Mouse (Mus musculus): ENCODE data around the gene Crip2. TPM values are rescaled to one million over a fixed set of nuclear protein-coding genes. Genes with fewer than 3 reads are reported as not detected.

The Crip2 gene
- polyA plus RNA-seq, 1 experiment from 2014 or later, result 350 TPM

DNA sequence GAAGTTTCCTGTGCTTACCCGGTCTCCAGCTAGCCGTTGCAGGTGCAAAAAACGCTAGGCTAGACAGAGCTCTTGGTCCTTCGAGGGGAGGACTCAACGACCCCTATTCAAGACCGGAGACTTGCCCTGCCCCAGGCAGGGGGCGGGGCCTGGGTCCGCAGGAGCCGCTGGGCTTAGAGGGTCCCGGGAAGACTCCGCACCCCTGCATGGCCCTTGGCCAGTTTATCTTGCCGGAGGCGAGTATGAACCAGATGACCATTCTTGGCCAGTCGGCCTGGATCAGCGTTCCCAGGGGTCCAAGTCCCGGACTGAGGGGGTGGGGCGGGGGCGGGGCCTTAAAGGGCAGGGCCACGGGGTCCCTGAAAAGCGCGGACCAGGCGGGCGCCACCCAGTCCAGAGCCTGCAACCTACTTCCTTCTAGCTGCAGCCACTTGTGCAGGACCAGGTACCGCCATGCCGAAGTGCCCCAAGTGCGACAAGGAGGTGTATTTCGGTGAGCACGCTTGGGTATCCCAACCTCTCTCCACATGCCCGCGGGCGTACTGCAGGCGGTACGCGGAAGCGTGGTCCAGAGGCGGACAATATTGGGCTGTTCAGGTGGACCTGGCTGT lies 11.7 kb downstream of the Crip2 start:
- Histone ChIP-seq H3K9me3 (no peaks in the 10 kb centered on the region), H3K9ac (peak overlapping the region; percentile 57)

DNA sequence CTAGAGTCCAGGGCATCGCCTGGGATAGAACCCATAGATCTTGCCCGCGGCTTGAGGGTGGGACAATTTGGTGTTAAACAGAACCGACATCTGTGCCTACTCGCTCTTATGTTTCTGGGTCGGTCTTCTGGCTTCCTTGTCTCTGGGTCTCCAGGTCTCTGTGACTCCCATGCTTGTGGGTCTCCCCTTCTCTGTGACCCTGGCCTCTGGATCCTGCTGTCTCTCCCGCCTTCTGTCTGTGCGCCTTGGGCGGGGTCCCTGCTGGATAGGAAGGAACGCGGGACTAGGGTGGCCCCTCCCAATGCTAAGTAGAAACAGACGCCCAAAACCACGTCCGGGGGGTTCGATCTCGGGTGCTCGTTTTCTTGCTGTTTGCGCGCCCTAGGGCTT lies 12.2 kb downstream of the Crip2 start:
- Histone ChIP-seq H3K27ac (replicated peaks) (no peak overlapping the region), H3K4me2 (peak overlapping the region; percentile 64), H3K4me1 (replicated peaks) (peaks cover 52% of the 10 kb centered on the region), H3K9me3 (no peaks in the 10 kb centered on the region), H3K9ac (peak overlapping the region; percentile 57), H3K36me3 (no peaks in the 10 kb centered on the region), H3K27me3 (peaks cover 35% of the 10 kb centered on the region), H3K4me3 (peak overlapping the region; percentile 37)
- ATAC-seq (ENCODE audit: low read depth), result no peak
- 27% methylated on average over 19 of the region's 19 CpGs for WGBS

More for the DNA sequence above, 11.7 kb downstream of the Crip2 start:
- no peaks in the 10 kb centered on the region for H3K36me3 ChIP-seq
- H3K27ac ChIP-seq (replicated peaks), result no peak overlapping the region
- 2% methylated on average over 36 of the region's 36 CpGs for WGBS
- H3K4me2 ChIP-seq, result peak overlapping the region; percentile 64
- peaks cover 49% of the 10 kb centered on the region for H3K4me1 ChIP-seq (replicated peaks)
- peak overlapping the region; percentile 37 for H3K4me3 ChIP-seq
- no peak for ATAC-seq (ENCODE audit: low read depth)
- H3K27me3 ChIP-seq, result peaks cover 35% of the 10 kb centered on the region

DNA sequence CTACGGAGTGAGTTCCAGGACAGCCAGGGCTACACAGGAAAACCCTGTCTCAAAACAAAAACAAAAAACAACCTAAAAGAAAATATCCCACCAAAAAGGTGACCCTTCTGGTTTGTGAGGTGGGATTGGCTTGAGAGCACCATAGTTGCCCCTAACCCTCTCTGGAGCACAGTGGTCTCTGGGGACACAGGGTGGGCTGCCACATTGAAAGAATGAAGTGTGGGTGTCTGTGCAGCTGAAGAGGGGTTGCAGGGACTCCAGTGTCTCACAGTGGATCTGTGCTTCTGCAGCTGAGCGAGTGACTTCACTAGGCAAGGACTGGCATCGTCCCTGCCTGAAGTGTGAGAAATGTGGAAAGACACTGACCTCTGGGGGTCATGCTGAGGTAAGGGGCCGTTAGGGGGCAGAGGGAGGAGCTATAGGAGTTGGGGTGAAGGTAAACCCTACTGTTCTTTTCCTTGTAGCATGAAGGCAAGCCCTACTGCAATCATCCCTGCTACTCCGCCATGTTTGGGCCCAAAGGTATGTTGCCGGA lies 13.0 kb downstream of the Crip2 start:
- ATAC-seq (ENCODE audit: low read depth), result no peak
- 84% methylated on average over 6 of the region's 6 CpGs for WGBS

GRCm38 (mm10) chr12:113153971-113154370 lies 13.9 kb downstream of the Crip2 start:
- 93% methylated on average over 7 of the region's 7 CpGs for WGBS
- Histone ChIP-seq H3K9ac (no peak overlapping the region), H3K4me2 (no peak overlapping the region), H3K4me3 (no peak overlapping the region), H3K36me3 (no peaks in the 10 kb centered on the region), H3K4me1 (replicated peaks) (peaks cover 41% of the 10 kb centered on the region), H3K27me3 (peaks cover 35% of the 10 kb centered on the region), H3K27ac (replicated peaks) (no peak overlapping the region), H3K9me3 (no peaks in the 10 kb centered on the region)
- ATAC-seq (ENCODE audit: low read depth), result no peak

More for the DNA sequence above, 13.0 kb downstream of the Crip2 start:
- no peaks in the 10 kb centered on the region for H3K36me3 ChIP-seq
- H3K9me3 ChIP-seq, result no peaks in the 10 kb centered on the region
- H3K4me2 ChIP-seq, result peak overlapping the region; percentile 64; the same call in 1 of the 2 replicates
- H3K4me3 ChIP-seq, result no peak overlapping the region
- no peak overlapping the region for H3K27ac ChIP-seq (replicated peaks)
- no peak overlapping the region for H3K9ac ChIP-seq
- H3K27me3 ChIP-seq, result peaks cover 35% of the 10 kb centered on the region
- H3K4me1 ChIP-seq (replicated peaks), result peaks cover 48% of the 10 kb centered on the region

DNA sequence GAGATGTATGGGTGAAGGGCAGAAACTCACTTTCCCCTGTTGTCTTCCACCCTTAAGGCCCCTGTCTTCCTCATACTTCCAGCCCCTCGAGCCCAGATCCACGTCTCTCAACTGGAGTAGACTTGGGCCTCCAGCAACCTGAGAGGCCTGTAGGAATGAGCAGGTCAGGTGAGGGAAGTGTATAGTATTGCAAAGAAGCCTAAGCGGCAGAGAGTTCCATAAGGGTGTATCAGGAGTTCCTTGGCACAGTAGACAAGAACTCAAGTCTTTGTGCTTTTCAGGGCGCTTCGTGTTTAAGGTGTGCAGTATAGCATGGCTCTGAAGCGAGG lies 14.7 kb downstream of the Crip2 start:
- peak overlapping the region; percentile 65 for H3K9ac ChIP-seq
- 79% methylated on average over 6 of the region's 6 CpGs for WGBS
- peak overlapping the region; percentile 59 for H3K4me3 ChIP-seq
- H3K4me1 ChIP-seq (replicated peaks), result peaks cover 36% of the 10 kb centered on the region
- H3K9me3 ChIP-seq, result no peaks in the 10 kb centered on the region
- peak overlapping the region; percentile 71 for H3K4me2 ChIP-seq
- H3K27me3 ChIP-seq, result peaks cover 35% of the 10 kb centered on the region
- H3K27ac ChIP-seq (replicated peaks), result 0 out of 2 replicates have a peak overlapping the region, but pooled peaks have one; percentile 64
- ATAC-seq (ENCODE audit: low read depth), result no peak
- no peaks in the 10 kb centered on the region for H3K36me3 ChIP-seq

GRCm38 (mm10) chr12:113155076-113155771 lies 15.2 kb downstream of the Crip2 start:
- Histone ChIP-seq H3K36me3 (no peaks in the 10 kb centered on the region), H3K9ac (peak overlapping the region; percentile 65), H3K27ac (replicated peaks) (peak overlapping the region; percentile 64), H3K4me1 (replicated peaks) (peaks cover 36% of the 10 kb centered on the region), H3K27me3 (peaks cover 31% of the 10 kb centered on the region), H3K4me2 (peak overlapping the region; percentile 71), H3K4me3 (peak overlapping the region; percentile 59), H3K9me3 (no peaks in the 10 kb centered on the region)
- peak; percentile 6 for ATAC-seq (ENCODE audit: low read depth)
- WGBS, result 5% methylated on average over 32 of the region's 32 CpGs

- ATAC-seq (ENCODE audit: low read depth), result peak; percentile 98
- H3K27ac ChIP-seq (replicated peaks), result peak within 1 kb of the TSS; percentile 64
- H3K27me3 ChIP-seq, result peaks cover 24% of the 10 kb centered on the region
- H3K36me3 ChIP-seq, result no peaks in the 10 kb centered on the region
- peaks cover 36% of the 10 kb centered on the region for H3K4me1 ChIP-seq (replicated peaks)
- H3K4me3 ChIP-seq, result peak within 1 kb of the TSS; percentile 59
- H3K9me3 ChIP-seq, result no peaks in the 10 kb centered on the region
- H3K9ac ChIP-seq, result peak within 1 kb of the TSS; percentile 65
- WGBS, result under 1% methylated on average over 46 of the region's 46 CpGs
- peak within 1 kb of the TSS; percentile 88 for H3K4me2 ChIP-seq
Measured at GRCm38 (mm10) chr12:113155887-113156539, 16.0 kb downstream of the Crip2 start, which contains the start of gene Tedc1. Gene Tedc1 (plus strand): TSS chr12:113156421.

DNA sequence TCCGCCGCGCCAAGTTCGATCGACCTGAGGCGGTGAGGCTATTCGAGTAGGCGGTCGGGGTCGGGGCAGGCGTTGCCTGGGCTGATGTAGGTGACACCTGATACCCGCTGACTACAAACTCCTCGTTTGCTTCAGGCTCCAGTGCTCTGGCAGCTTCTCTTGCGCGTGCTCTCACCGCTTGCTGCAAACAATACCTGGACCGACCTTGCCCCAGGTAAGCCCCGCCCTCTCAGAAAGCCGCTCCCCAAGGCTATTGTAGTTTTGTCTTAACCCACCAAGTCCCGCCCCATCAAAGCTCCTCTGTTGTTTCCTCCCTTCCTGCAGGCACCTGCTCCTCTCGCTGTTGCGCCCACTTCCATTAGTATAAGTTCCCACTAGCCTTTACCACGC lies 16.5 kb downstream of the Crip2 start:
- Histone ChIP-seq H3K9ac (peak overlapping the region; percentile 63), H3K27ac (replicated peaks) (no peak overlapping the region), H3K27me3 (peaks cover 18% of the 10 kb centered on the region), H3K4me3 (peak overlapping the region; percentile 59), H3K36me3 (no peaks in the 10 kb centered on the region; the same call in 1 of the 2 replicates), H3K9me3 (no peaks in the 10 kb centered on the region), H3K4me2 (peak overlapping the region; percentile 88), H3K4me1 (replicated peaks) (peaks cover 32% of the 10 kb centered on the region)
- under 1% methylated on average over 23 of the region's 23 CpGs for WGBS
- no peak for ATAC-seq (ENCODE audit: low read depth)

- H3K27me3 ChIP-seq, result peaks cover 14% of the 10 kb centered on the region
- H3K9me3 ChIP-seq, result no peaks in the 10 kb centered on the region
- H3K4me2 ChIP-seq, result peak overlapping the region; percentile 88
- no peaks in the 10 kb centered on the region; the same call in 1 of the 2 replicates for H3K36me3 ChIP-seq
- no peak for ATAC-seq (ENCODE audit: low read depth)
- H3K4me1 ChIP-seq (replicated peaks), result peaks cover 27% of the 10 kb centered on the region
- WGBS, result 28% methylated on average over 8 of the region's 8 CpGs
- peak overlapping the region; percentile 59 for H3K4me3 ChIP-seq
- H3K9ac ChIP-seq, result peak overlapping the region; percentile 63
- H3K27ac ChIP-seq (replicated peaks), result no peak overlapping the region
Measured at GRCm38 (mm10) chr12:113157002-113157401, 17.0 kb downstream of the Crip2 start.

- 91% methylated on average over 8 of the region's 8 CpGs for WGBS
- H3K4me2 ChIP-seq, result peak overlapping the region; percentile 88
- H3K9me3 ChIP-seq, result no peaks in the 10 kb centered on the region
- H3K4me3 ChIP-seq, result peak overlapping the region; percentile 59; the same call in 1 of the 2 replicates
- H3K9ac ChIP-seq, result 0 out of 2 replicates have a peak overlapping the region, but pooled peaks have one; percentile 63
- peaks cover 23% of the 10 kb centered on the region for H3K4me1 ChIP-seq (replicated peaks)
- no peak for ATAC-seq (ENCODE audit: low read depth)
- no peak overlapping the region for H3K27ac ChIP-seq (replicated peaks)
- H3K36me3 ChIP-seq, result no peaks in the 10 kb centered on the region; the same call in 1 of the 2 replicates
- H3K27me3 ChIP-seq, result peaks cover 9% of the 10 kb centered on the region
Measured at GRCm38 (mm10) chr12:113157521-113157920, 17.5 kb downstream of the Crip2 start.

DNA sequence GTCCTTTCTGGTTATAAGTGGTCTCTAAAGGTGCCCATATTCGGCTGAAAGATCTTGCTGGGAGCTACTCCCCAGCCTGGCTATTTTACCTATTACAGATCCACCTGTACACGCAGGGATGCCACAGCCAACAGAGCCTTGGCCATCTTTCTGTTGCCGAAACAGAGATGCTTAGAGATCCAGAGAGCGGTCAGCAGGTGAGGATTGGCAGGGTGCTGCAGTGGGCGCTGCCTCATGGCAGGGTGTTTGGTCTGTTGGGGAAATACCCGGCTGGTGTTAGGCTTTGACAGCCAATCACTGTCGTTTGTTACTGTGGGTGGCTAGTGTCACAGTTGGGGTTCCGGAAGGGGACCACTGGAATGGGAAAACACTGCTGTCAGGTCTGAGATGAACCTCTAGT lies 17.9 kb downstream of the Crip2 start:
- H3K27ac ChIP-seq (replicated peaks), result no peak overlapping the region
- H3K4me3 ChIP-seq, result no peak overlapping the region
- H3K36me3 ChIP-seq, result peaks cover under 1% of the 10 kb centered on the region; the same call in 1 of the 2 replicates
- peaks cover 4% of the 10 kb centered on the region for H3K27me3 ChIP-seq
- WGBS, result 92% methylated on average over 8 of the region's 8 CpGs
- H3K9me3 ChIP-seq, result no peaks in the 10 kb centered on the region
- peaks cover 23% of the 10 kb centered on the region for H3K4me1 ChIP-seq (replicated peaks)
- ATAC-seq (ENCODE audit: low read depth), result no peak
- H3K4me2 ChIP-seq, result no peak overlapping the region
- H3K9ac ChIP-seq, result no peak overlapping the region

DNA sequence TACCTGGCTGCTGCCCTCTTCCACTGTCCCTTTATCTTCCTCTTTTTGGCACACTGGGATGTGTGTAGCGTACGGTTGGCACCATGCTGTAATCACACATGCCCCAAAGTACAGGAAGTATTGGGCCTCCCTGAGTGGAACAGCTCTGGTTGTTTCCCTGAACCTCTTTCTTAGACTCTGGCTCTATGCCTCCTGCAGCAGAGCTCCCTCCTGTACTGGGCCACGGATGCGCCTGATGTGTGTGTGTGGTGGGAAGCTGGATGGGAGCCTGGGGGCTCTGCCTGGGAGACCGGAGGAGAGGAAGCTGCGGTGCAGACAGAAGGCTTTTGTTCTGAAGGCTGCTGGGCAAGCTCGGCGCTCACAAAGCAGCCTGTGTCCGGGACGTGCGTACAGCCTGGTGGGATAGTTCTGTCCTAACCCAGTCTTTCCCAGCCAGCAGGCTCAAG lies 23.5 kb downstream of the Crip2 start:
- no peak overlapping the region for H3K9ac ChIP-seq
- peak; percentile 86 for ATAC-seq (ENCODE audit: low read depth)

More for the DNA sequence above, 23.5 kb downstream of the Crip2 start:
- no peaks in the 10 kb centered on the region for H3K27me3 ChIP-seq
- H3K4me1 ChIP-seq (replicated peaks), result peaks cover 8% of the 10 kb centered on the region; the same call in 1 of the 2 replicates
- H3K4me2 ChIP-seq, result no peak overlapping the region
- peaks cover 4% of the 10 kb centered on the region; the same call in 1 of the 2 replicates for H3K36me3 ChIP-seq
- H3K27ac ChIP-seq (replicated peaks), result peak overlapping the region; percentile 77
- WGBS, result 61% methylated on average over 11 of the region's 11 CpGs
- no peaks in the 10 kb centered on the region for H3K9me3 ChIP-seq
- H3K4me3 ChIP-seq, result no peak overlapping the region

Measured in neural tube, embryonic 13.5 days (tissue).